Mouse (Mus musculus) regulatory T cell (primary cell): ENCODE results near the gene Dtd1.

Experiments
- in situ Hi-C: fragments of 300-600 bp; cut with MboI, MseI; formaldehyde crosslinking; loops from one replicate; pipeline ENCODE4 v1.15.1; 2025; ENCODE audit warnings: high pct_unique_total_duplicates

The Dtd1 gene

DNA sequence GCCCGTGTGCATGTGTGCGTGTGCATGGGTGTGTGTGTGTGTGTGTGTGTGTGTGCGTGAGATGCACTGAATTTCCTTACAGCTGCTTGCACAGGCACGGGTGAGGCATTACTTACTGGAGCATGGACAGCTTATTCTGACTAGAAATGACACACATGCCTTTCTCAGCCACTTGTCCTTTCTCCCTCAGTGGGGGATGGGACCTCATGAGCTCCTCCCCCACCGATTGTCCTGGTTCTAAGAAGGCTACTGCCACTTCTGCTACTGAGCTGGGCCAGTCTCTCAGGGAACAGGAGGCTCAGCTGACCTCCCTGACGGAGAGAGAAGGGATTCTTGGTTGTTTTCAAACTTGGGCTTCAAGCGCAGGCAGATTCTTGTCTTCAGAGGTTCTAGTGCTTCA lies 40.4 kb downstream of the Dtd1 start:
- in situ Hi-C loops, result no loop called here

DNA sequence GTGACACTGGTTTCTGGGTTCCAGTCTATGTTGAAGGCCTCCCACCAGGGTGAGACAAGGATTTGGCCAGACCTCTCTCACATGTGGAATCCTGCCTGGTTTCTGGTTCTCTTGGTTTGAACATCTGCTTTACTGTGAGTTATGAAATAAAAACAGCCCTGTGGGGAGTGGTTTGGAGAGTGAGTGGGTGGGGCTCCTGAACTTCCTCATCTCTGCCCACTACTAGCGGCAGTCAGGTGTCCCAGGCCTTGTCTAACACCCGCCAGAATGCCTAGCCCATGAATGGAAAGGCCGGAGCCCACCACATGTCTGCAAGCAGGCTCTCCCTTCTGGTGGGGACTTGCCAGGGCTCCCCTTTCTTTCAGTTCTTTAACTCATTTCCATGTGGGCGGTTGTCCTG lies 42.3 kb downstream of the Dtd1 start:
- in situ Hi-C loops, result no loop called here

DNA sequence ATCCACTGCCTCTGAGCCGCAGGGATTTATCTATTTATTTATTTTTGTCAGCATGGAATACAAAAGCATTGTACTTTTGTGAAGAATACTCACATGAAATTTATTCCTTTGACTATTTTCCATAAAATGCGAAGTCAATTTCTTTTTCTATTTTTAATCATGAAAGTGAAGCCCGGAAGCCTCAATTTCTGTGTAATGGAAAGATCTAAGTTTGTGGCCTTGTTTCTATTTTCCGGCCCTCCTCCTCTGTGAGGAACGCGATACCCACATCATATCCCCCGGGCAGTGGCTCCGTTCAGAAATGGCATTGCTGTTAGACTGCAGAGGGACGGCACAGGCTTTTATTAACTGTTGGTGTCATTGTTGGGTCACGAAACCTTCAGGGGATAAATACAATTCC lies 46.7 kb downstream of the Dtd1 start:
- in situ Hi-C loops, result no loop called here

DNA sequence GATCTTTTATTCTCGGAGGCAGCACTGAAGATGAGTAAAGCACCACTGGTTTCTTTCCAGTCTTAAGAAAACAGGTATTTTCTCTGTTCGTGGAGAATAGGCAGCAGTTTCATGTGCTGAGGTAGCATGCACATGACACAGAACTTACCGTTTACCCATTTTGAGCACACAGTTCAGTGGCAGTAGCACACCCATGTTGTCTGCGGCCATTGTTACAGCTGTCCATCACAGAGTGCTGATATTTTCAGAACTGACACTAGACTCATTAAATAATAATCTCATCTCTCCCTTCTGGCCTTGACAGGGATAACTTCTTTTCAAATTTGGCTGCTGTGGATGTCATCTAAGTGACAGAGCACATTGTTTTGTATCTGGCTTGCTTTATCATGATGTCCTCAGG lies 47.5 kb downstream of the Dtd1 start:
- in situ Hi-C loops, result no loop called here

DNA sequence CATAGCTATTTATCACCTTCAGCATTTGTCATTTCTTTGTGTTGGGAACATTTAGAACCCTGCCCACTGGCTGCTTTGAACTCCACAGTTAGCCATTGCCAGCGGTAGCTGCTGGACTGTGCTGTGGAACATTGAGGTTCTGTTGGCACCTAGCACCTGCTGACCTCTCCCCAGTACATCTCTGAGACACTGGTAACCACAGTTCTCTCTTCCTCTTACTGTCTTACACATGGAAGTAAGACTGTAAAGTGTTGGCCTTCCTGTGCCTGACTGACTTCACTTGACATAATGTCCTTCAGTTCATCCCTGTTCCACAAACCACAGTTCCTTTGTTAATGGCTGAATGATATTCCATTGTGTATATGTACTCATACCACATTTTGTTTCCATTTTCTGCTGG lies 50.3 kb downstream of the Dtd1 start:
- in situ Hi-C loops, result no loop called here

DNA sequence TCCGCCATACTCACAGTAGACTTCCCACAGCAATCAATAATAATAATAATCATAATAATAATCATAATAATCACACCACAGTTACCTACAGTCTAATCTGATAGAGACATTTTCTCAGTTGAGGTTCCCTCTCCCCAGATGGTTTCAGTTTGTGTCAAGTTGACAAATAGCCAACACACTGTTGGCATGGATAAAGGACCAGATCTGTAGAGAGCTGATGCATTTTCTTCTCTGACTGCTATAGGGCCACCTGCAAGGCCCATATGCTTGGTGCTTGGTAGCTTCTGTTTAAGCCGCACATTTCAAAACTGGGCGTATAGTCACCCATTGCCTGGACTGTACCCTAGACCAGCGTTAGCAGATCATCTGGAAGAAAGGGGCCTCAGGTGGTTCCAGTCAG lies 53.1 kb downstream of the Dtd1 start:
- in situ Hi-C loops, result no loop called here

DNA sequence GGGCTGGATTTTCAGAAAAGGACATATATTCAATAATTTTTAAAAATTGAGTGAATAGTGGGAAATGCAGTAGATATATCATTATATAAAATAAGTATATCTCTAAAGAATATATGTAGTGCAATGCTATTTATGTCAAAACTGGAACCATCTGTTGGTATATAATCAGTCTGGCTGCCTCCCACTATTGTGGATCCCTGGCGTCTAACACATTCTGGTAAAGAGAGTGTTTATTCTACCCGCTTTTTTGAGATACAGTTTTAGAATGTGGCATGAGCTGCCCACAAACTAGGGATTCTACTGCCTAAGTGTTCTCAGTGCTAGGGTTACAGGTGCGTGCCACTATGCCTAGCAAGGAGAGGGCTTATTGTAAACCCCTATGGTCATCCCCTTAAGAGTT lies 55.6 kb downstream of the Dtd1 start:
- in situ Hi-C loops, result no loop called here

DNA sequence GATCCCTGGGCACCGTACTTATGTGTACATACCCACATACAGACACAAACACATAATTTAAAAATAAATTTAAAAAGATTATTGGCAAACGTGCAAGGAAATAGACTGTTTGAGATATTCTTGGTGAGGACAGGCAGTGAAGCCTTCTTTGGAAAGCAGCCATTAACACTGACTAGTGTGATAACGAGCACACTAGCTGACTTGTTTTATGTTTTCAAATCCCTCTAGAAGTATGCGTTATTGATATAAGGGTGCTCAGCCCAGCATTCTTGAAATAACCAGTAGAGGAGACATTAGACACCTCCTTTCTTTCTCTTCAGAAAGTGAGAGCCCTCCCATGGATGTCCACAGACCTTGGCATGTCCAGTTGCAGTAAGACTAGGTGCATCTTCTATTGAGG lies 68.8 kb downstream of the Dtd1 start:
- in situ Hi-C loops, result no loop called here

DNA sequence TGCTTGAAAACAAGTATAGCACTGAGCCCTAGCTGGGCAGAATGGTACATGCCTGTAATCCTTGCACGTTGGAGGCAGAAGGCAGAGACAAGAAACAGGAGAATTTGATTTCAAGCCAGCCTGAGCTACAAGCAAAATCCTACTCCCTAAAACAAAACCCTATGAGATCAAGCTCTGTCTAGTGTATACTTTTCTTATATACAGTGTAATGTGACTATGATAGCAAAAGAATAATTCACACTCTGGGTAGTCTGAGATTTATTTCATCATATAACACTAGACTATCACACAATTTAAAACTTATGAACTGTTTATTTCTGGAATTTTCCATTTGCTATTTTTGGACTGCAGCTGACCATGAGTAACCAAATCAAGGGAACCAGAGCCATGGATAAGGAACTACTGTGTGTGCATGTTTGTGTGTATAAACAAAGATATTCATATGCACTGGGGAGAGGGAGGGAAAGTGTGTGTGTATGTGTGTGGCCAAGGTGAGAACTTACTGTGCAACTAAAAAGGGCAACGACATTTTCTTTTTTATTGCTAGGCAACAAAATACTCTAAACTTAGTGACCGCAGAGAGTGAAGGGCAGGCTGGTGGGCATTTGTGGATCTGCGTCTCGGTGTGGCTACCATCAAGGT lies 70.7 kb downstream of the Dtd1 start:
- in situ Hi-C loops, result no loop called here

DNA sequence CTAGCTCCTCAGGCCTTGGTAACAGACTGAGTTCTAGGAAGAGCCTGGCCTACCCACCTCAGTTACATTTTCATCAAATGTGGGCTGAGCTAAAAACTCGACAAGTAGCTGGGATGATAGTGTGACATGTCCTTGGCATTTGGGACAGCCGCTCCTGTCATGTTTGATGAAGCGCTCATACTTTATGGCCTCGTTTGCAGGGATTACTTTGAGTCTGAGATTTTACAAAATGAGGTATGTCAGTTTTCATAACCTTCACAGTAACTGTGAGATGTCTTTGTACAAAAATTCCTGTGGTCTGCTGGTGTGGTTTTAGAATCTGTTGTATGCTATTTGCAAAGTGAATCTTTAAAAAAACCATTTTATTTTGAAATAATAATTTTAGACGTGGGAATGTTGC lies 72.7 kb downstream of the Dtd1 start:
- in situ Hi-C loops, result no loop called here

DNA sequence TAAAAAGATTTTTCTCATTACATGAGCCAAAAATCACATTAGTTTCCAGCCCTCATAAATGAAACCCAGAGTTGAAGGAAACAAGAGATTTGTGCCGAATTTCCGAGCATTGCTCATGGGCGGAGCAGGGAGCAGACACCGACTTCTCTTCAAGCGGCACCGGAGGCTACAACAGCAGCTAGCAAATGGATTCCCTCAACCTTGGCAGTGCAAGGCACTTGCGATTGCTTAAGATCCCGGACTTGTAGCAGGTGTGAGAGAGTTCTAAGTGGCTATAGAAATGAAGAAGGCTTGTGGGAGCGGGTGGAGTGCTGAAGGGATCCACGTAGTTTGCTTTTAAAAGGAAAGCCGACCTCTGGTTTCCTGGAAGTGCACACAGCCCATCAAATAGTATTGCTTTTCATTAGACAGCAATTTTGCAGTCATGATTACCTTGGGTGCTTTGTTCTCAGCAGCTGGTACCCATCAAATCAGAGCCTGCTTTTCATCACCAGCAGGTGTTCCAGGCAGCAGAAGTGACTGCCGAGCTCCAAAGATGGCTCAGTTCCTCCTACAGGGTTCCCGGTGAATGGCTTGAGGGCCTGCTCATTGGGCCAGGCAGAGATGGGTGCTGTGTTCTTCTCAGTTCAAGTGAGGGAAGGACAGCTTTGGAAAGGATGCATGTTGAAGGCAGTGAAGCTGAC lies 77.0 kb downstream of the Dtd1 start:
- in situ Hi-C loops, result no loop called here

DNA sequence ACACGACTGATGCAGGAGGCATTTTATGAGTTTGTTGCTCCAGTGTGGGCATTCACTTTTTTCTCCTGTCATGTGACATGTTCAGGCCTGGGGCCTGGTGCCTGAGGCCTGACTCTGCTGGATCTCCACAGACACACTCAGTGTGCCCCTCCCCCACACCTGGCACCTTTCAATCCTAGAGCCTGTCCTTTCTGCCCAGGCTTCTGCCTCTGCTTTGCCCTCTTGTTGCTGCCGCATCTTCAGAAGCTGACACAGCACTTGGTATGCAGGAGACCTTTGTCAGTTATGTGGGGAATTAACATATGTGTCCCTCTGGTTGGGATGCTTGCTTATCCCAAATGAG lies 77.5 kb downstream of the Dtd1 start:
- in situ Hi-C loops, result no loop called here

DNA sequence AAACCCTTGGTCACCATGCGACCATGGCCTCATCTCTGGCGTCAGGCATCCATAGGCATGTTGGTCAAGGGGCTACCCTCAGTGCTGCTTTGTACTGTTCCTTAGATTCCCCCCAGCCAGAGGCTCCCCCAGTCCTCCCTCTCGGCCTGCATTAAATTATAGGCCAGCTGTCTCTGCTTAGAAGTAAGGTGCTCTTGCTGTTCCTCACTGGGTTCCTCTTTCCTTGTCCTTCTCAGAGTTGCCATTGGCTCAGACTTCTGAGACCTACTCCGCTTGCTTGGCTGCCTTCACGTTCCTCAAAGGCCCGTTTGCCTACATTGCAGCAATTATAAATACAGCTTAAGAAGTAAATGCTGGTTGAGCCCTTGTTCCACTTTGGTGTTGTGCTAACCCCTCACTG lies 79.1 kb downstream of the Dtd1 start:
- in situ Hi-C loops, result no loop called here

DNA sequence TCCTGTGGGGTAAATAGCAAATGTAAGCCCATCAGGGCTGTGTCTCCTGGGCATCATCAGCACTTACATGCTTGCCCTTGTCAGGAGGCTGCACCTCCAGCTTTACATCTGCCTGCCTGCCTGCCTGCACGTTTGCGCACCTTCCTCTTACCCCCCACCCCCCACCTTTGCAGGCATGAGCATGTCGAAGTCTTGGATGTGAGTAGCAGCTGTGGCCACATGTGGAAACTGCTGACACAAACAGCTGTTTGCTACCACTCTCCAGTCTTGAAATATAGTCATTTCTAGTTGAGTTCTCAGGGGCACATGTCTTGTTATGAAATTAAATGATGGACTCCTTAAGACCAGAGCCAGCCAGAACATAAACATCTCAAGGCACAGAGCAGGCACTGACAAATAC lies 79.7 kb downstream of the Dtd1 start:
- in situ Hi-C loops, result no loop called here

DNA sequence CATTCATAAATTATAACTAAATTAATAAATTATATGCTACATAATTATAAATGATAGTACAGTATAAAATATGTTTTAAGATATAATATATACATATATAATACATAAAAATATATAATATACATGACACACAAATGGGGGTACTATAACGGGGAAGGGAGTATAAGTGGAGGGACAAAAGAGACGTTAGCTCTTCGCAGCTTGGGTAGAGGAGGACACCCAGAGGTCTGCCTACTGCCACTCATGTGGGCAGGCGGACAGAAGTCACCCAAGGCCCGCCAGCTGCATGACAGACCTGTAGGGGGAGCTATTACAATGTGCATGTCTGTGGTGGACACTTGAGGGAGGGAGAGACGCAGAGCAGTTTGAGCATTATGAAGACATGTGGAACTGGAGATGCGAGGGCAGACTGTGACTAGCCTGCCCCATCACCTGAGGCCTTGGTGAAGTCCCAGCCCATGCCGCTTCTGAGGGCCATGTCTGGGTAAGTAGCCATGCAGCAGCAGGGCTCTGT lies 92.6 kb downstream of the Dtd1 start:
- in situ Hi-C loops, result no loop called here

DNA sequence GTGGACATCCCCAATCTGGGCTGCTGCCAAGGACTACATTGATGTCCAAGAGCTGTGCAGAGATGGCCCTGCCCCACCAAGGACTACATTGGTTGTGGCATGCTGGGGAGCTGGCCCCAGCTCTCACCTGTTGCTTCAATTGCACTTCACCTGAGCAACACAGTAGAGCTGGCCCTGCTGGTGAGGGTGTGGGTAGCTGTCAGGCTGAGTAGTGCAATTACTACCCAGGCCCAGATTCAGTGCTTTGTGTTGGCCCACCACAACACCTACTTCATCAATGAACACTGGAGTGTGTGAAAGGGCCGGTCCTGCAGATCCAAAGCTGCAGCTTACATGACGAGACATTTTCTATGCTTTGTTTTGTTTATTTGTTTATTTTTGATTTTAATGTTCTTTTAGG lies 93.1 kb downstream of the Dtd1 start:
- in situ Hi-C loops, result no loop called here

DNA sequence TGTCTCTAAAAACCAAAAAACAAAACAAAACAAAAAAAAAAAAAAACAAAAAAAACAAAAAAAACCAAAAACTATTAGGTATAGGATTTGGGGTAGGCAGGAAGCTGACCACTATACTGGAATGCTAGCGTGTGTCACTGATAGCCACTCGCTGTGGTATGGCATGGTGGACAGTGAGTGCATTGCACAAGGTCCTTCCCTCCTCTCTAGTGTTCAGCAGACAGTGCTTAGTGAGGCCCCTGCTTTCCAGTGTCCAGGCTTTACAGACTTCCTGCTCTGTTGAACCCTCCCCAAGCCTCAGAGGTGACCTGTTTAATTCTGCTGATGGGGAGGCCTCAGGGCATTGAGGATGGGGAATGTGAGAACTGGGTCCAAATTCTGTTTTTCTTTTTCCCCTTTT lies 95.2 kb downstream of the Dtd1 start:
- in situ Hi-C loops, result no loop called here

DNA sequence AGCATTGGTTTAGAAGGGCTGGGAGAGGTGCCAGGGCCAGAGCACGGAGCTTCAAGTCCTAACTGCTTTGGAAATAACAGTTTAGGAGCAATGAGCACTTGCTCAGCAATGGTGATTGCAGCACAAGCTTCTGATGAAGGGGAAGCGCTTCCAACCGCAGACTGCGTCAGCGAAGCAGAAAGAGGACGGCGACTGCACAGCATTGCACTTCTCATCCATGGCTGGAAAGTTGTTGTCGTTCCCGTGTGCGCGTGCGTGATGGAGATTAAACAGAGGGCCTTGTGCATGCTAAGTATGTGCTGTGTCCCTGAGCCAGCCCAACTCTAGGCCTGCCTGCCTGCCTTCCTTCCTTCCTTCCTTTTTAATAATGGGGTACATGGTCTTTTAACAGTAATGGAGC lies 98.3 kb downstream of the Dtd1 start:
- in situ Hi-C loops, result no loop called here

DNA sequence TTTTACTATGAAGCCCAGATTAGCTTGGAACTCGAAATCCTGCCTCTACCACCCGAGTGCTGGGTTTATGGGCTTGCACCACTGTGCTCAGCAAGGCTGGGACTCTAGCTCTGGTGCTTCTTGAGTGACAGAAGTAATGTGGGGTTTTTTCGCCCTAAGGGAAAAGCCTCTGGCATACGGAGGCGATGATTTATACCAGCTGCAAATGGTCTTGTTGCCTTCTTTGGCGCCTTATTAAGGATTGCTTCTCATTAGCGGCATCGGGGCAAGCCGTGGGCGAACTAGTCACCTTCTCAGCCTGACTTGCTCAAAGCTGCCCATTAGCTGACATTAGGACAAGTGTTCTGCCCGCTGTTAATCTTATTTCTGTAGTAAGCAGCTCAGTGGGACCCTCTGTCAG lies 100.9 kb downstream of the Dtd1 start:
- in situ Hi-C loops, result no loop called here

DNA sequence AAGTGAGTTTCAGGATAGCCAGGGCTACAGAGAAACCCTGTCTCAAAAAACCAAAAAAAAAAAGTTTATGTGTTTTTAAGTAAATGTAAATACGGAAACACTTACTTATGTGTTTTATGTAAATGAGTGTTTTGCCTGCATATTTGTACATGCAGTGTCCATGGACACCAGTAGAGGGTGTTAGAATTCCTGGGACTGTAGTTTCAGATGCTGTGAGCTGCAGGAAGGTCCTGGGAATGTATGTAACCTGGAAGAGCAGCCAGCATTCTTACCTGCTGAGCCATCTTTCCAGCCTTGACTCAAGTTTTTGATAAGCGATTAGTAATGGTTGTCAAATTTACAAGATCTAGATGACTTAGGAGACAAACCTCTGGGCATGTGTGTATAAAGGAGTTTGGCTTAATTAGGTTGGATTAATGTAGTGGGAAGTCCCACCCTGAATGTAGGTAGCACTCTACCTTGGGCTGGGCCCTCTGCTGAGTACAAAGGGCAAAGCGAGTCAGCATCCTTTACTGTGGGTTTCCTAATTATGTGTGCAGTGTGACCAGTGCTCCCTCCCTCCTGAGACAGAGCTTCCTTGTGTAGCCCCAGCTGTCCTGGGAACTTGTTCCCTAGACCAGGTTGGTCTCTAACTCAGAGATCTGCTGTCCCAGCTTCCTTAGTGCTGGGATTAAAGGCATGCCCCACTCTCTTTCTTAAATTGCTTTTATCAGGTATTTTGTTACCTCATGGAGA lies 101.9 kb downstream of the Dtd1 start:
- in situ Hi-C loops, result no loop called here

DNA sequence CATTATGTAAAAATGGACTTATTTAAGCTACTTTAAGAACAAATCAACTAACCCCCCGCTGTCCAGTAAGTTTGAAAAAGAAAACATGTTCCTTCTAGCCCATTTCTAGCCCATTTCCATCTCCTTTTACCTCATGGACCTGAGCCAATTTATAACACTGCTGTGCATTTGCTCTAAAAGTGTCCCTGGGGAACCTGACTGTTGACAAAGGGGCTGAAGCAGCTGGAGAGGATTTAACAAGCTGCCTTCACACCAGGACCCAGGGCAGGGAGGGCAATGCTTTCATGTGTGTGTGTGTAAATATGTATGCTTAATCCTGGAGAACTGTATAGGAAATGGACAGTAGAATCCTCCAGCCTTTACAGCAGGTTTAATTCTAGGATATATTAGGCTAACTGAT lies 109.6 kb downstream of the Dtd1 start:
- in situ Hi-C loops, result no loop called here

DNA sequence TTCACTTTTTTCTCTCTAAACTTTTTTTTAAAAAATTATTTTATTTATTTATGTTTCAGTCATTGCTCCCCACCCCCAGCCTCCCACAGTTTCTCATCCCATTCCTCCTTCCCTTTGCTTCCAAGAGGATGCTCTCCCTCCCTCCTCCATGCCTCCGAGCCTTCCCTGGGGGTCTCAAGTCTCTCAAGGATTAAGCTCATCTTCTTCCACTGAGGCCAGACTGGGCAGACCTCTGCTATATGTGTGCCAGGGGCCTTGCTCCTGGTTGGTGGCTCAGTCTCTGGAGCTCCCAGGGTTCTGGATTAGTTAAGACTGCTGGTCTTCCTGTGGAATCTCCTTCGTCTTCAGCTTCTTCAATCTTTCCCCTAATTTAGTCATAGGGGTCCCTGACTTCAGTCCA lies 110.0 kb downstream of the Dtd1 start:
- in situ Hi-C loops, result no loop called here

DNA sequence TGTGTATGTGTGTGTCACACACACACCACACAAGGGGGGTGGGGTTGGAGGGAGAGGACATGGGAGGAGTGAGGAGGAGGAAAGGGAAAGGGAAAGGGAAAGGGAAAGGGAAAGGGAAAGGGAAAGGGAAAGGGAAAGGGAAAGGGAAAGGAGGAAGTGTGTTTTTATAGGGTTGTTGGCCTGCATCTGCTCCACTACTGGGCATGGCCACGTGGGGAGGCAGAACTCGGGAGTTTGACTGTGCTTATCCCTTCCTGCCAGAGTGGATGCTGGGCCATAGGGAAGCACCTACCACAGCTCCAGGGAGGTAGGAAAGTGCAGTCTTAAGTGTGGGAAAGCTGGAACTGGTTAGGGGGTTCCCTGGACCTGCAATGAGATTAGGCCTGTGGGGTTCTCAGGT lies 114.9 kb downstream of the Dtd1 start:
- in situ Hi-C loops, result no loop called here
